Mouse (Mus musculus) testis, postnatal 14 days (tissue): ENCODE measurements around the gene Zfp385b.

ENCODE experiments used
- DNase-seq: peaks from one replicate; pipeline ENCODE4 v3.0.0; 2021; ENCODE audit warnings: low spot score

Zfp385b gene

GRCm38 (mm10) chr2:77379332-77379731, 440.1 kb downstream of the Zfp385b start:
- DNase-seq, result no peak

GRCm38 (mm10) chr2:77376823-77377222, 442.6 kb downstream of the Zfp385b start:
- no peak for DNase-seq

- no peak for DNase-seq
Observed at GRCm38 (mm10) chr2:77375155-77375554, 444.3 kb downstream of the Zfp385b start.

GRCm38 (mm10) chr2:77369174-77369573, 450.3 kb downstream of the Zfp385b start:
- DNase-seq, result no peak
